In genomic region chr11:54618841-54619240, GRCm38 (mm10) we compare ENCODE assay signal across 21 mouse cellular contexts.
DNase-seq lines count a peak whose midpoint lies in the region; ATAC-seq and TF ChIP-seq lines count a peak whose summit lies in the region.
"Had no signal": no experiment of that assay in that cellular context is flagged by ENCODE, and none has a peak within 500 bp of the region (broad histone marks: within the 10 kb centered on the region; RNA-seq: fewer than 3 reads in every experiment).

No protein-coding gene starts in this region.

- no peak for TF ChIP-seq CTCF in bone marrow macrophage, adult 2 months (IDR thresholded peaks at IDR 0.05; ENCODE audit: low read depth, low read length)

- H3K4me1 ChIP-seq in bone marrow macrophage, adult 2 months (ENCODE audit: control insufficient read depth, insufficient read depth, low read length), result peaks cover 16% of the 10 kb centered on the region
- H3K4me1 ChIP-seq: forebrain, embryonic 10.5 days; forebrain, embryonic 13.5 days; hindbrain, embryonic 12.5 days; hindbrain, embryonic 15.5 days had no signal

- peak overlapping the region; percentile 99 for H3K27ac ChIP-seq in bone marrow macrophage, adult 2 months (ENCODE audit: insufficient read depth, low read depth, low read length)
- H3K27ac ChIP-seq: forebrain, embryonic 10.5 days; forebrain, embryonic 13.5 days; hindbrain, embryonic 12.5 days; hindbrain, embryonic 15.5 days had no signal

- ATAC-seq in common myeloid progenitor, adult 5-6 weeks (replicated peaks; ENCODE audit: low read depth, poor library complexity, severe bottlenecking), result 0 out of 2 replicates have a peak, but pooled peaks have one; percentile 22
- peak; percentile 54 for ATAC-seq in megakaryocyte, adult 5-6 weeks (ENCODE audit: poor library complexity, severe bottlenecking)
- ATAC-seq in monocyte, adult 5-6 weeks (replicated peaks; ENCODE audit: insufficient number of reproducible peaks, low FRiP score, low TSS enrichment, poor library complexity, severe bottlenecking), result peak; percentile 59; the same call in 1 of the 2 replicates
- ATAC-seq: CD4-positive, CD25-positive, alpha-beta regulatory T cell, adult 4 months; forebrain, embryonic 13.5 days; forebrain, embryonic 16.5 days had no signal

- TF ChIP-seq POLR2A in bone marrow macrophage, adult 2 months (IDR thresholded peaks at IDR 0.05; ENCODE audit: borderline replicate concordance, low read depth, low read length), result no peak

- peak overlapping the region; percentile 54 for H3K4me3 ChIP-seq in bone marrow macrophage, adult 2 months (ENCODE audit: insufficient read depth, low read length)
- H3K4me3 ChIP-seq: forebrain, embryonic 10.5 days; forebrain, embryonic 13.5 days; hindbrain, embryonic 12.5 days; hindbrain, embryonic 15.5 days had no signal

- no peak for DNase-seq in testis, postnatal 14 days (ENCODE audit: low spot score)
- no peak for DNase-seq in urinary bladder, adult 2 months (ENCODE audit: low spot score)
- DNase-seq: adrenal gland, adult 2 months; adrenal gland, postnatal 14 days; cerebellum, adult 11-12 months; cerebellum, adult 8-10 months; cerebellum, postnatal 25 days; embryo, embryonic 11 days; gastrocnemius, postnatal 10 days; gastrocnemius, postnatal 36 days; heart, adult 11 months had no signal
